Mouse (Mus musculus): ENCODE data around the gene Mdm2. TPM values are rescaled to one million over a fixed set of nuclear protein-coding genes. Genes with fewer than 3 reads are reported as not detected.

The Mdm2 gene
- total and polyA plus RNA-seq, 3 experiments: 35.3 to 601 (median 42.2) TPM

- TF ChIP-seq NRF1 (IDR thresholded peaks at IDR 0.05; ENCODE audit: insufficient read depth, low read depth, low read length, poor library complexity, severe bottlenecking) (no peak), MYB (IDR thresholded peaks at IDR 0.05; ENCODE audit: low read depth, low read length) (no peak), ELF1 (IDR thresholded peaks at IDR 0.05; ENCODE audit: low read depth, low read length) (0 out of 2 replicates have a peak, but pooled peaks have one; percentile 33), GABPA (IDR thresholded peaks at IDR 0.05; ENCODE audit: low read depth, low read length) (no peak), ZMIZ1 (IDR thresholded peaks at IDR 0.05; ENCODE audit: low read depth, low read length) (peak; percentile 63; the same call in 1 of the 2 replicates), ZC3H11A (IDR thresholded peaks at IDR 0.05; ENCODE audit: low read depth, low read length) (peak; percentile 81), HCFC1 (IDR thresholded peaks at IDR 0.05; ENCODE audit: low read depth, low read length) (peak; percentile 53), UBTF (IDR thresholded peaks at IDR 0.05; ENCODE audit: borderline replicate concordance, insufficient read depth, low read depth, low read length) (no peak), KAT2A (conservative IDR thresholded peaks at IDR 0.05; ENCODE audit: low read depth, low read length) (no peak), GATA1 (IDR thresholded peaks at IDR 0.05; ENCODE audit: low read depth, low read length) (peak; percentile 64; the same call in 1 of the 2 replicates), MAFK (IDR thresholded peaks at IDR 0.05; ENCODE audit: borderline replicate concordance, low read depth, low read length) (no peak), TCF12 (IDR thresholded peaks at IDR 0.05; ENCODE audit: low read depth, low read length) (peak; percentile 42)
Observed at GRCm38 (mm10) chr10:117731244-117732101, 20.9 kb upstream of the Mdm2 start (continued).

- TF ChIP-seq ZNF384 (IDR thresholded peaks at IDR 0.05; ENCODE audit: low read depth, low read length) (no peak), UBTF (IDR thresholded peaks at IDR 0.05; ENCODE audit: borderline replicate concordance, insufficient read depth, low read depth, low read length) (no peak), USF1 (IDR thresholded peaks at IDR 0.05; ENCODE audit: low read depth, low read length) (no peak), POLR2AphosphoS5 (IDR thresholded peaks at IDR 0.05; ENCODE audit: borderline replicate concordance, low read depth, low read length) (no peak), TBP (IDR thresholded peaks at IDR 0.05; ENCODE audit: low read depth, low read length) (no peak), NELFE (IDR thresholded peaks at IDR 0.05; ENCODE audit: low read depth, low read length) (no peak), EP300 (IDR thresholded peaks at IDR 0.05; ENCODE audit: low read depth in 1 of 2, low read length in 2 of 2) (no peak), POLR2AphosphoS2 (IDR thresholded peaks at IDR 0.05; ENCODE audit: low read length) (no peak), USF2 (IDR thresholded peaks at IDR 0.05; ENCODE audit: borderline replicate concordance in 1 of 2, insufficient read depth in 1 of 2, low read depth in 1 of 2, low read length in 2 of 2) (no peak), E2F4 (IDR thresholded peaks at IDR 0.05; ENCODE audit: borderline replicate concordance, low read depth, low read length) (no peak), MXI1 (IDR thresholded peaks at IDR 0.05; ENCODE audit: low read depth, low read length) (no peak), MAX (IDR thresholded peaks at IDR 0.05; ENCODE audit: low read length) (no peak), ZMIZ1 (IDR thresholded peaks at IDR 0.05; ENCODE audit: low read depth, low read length) (no peak), MYC (IDR thresholded peaks at IDR 0.05; ENCODE audit: low read depth, low read length) (no peak), RAD21 (IDR thresholded peaks at IDR 0.05; ENCODE audit: low read depth, low read length) (no peak), CHD2 (IDR thresholded peaks at IDR 0.05; ENCODE audit: low read length) (no peak), MYB (IDR thresholded peaks at IDR 0.05; ENCODE audit: low read depth, low read length) (no peak), ZKSCAN1 (IDR thresholded peaks at IDR 0.05; ENCODE audit: low read depth, low read length) (no peak)
- H3K9ac ChIP-seq (ENCODE audit: control insufficient read depth, low read depth, low read length, poor library complexity, severe bottlenecking): peak overlapping the region; percentile 34; the same call in 1 of the 2 replicates
- no peaks in the 10 kb centered on the region for H3K9me3 ChIP-seq (replicated peaks; ENCODE audit: insufficient read depth, low read length)
- no peaks in the 10 kb centered on the region for H3K79me2 ChIP-seq (ENCODE audit: control insufficient read depth, insufficient read depth, low read length, poor library complexity)
- no peak overlapping the region for H3K27ac ChIP-seq (ENCODE audit: control insufficient read depth, low read depth, low read length)
- peaks cover 0 to 16% of the 10 kb centered on the region in 2 experiments; a peak in 2 of 4 replicates for H3K36me3 ChIP-seq (ENCODE audit: control insufficient read depth in 1 of 2, insufficient read depth in 2 of 2, low read length in 2 of 2)
- H3K4me3 ChIP-seq (ENCODE audit: control insufficient read depth in 1 of 2, insufficient read depth in 1 of 2, low read depth in 2 of 2, low read length in 2 of 2): no peak overlapping the region
- DNase-seq (ENCODE audit: low read depth, low spot score): no peak
- no peaks in the 10 kb centered on the region for H3K27me3 ChIP-seq (ENCODE audit: control insufficient read depth in 1 of 2, insufficient read depth in 2 of 2, low read length in 2 of 2)
- peaks cover 5 to 15% of the 10 kb centered on the region in 2 experiments; a peak in 2 of 4 replicates for H3K4me1 ChIP-seq (ENCODE audit: control insufficient read depth in 1 of 2, insufficient read depth in 2 of 2, low read length in 2 of 2)
Observed at GRCm38 (mm10) chr10:117730637-117731203, 20.2 kb upstream of the Mdm2 start.
